Mouse (Mus musculus) heart, adult 18-20 months (tissue): ENCODE measurements around the gene Slc43a2. TPM values are rescaled to one million over a fixed set of nuclear protein-coding genes. Genes with fewer than 3 reads are reported as not detected.
"Not testable (repeated sequence)": the region's sequence is repeated elsewhere in the genome, so short reads cannot be mapped to it uniquely, and the experiment has no call there.

ENCODE experiments used
- DNase-seq, 2 experiments: peaks; one replicate each; pipeline ENCODE4 v3.0.0; 2021 to 2022; ENCODE audit warnings: mixed read lengths in 1 of 2
- total RNA-seq, 2 experiments: library from RNA; stranded (reverse); gene quantifications; 2 replicates each; pipeline ENCODE4 v1.2.3; 2021

The Slc43a2 gene
- total RNA-seq, 2 experiments from 2014 or later: 16.2 to 17.3 TPM

DNA sequence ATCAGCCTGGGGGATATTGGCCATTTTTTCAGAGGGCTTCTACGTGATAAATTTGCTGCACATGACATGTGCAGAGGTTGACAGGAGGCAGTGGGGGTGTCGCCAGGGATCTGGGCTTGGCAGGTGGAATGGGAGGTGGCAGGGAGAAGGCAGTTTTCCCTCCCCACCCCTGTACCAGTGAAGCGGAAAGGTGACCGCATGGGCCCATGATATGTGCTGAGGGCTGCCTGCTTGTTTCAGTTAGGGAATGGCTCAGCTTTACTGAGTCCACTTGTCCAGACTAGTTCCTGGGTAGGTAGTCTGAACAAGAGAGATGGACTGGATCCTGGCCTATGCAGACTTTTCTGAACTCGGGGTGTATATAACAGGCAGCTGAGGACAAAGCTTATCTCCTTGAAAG is 19.8 kb downstream of the Slc43a2 start:
- DNase-seq: peak in 1 of 2 experiments; percentile 33

- DNase-seq: peak; percentile 80 to 89
These were observed 20.5 kb downstream of the Slc43a2 start for GRCm38 (mm10) chr11:75551961-75552441.

DNA sequence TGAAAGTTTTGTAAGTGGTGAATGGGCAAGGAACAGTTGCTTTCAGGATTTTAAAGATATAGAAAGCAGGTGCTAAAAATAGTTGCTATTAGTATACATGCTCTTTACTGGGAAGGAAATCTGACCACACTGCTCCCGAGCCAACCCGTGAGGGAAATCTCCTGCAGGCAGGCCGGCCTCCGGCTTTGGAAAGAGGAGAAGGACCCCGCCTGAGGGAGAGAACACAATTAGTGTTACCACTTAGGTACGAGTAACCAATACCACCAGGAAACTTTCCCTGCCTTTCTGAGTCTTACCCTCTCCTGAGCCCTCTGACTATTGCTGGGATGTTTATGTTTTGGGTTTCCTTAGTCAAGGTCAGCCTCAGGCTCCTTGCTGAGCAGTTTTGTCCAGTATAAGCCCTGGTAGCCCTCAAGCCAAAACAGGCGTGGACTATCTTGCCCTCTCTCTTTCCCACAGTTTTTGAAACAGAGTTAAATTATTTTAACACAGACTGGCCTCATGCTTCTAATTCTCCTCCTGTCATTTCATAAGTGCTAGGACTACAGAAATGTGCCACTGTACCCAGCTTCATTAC is 21.5 kb downstream of the Slc43a2 start:
- DNase-seq: no peak

- DNase-seq: not testable (repeated sequence)
These were observed 24.5 kb downstream of the Slc43a2 start for GRCm38 (mm10) chr11:75556006-75556405.

GRCm38 (mm10) chr11:75557142-75557541 is 25.6 kb downstream of the Slc43a2 start:
- no peak for DNase-seq

DNA sequence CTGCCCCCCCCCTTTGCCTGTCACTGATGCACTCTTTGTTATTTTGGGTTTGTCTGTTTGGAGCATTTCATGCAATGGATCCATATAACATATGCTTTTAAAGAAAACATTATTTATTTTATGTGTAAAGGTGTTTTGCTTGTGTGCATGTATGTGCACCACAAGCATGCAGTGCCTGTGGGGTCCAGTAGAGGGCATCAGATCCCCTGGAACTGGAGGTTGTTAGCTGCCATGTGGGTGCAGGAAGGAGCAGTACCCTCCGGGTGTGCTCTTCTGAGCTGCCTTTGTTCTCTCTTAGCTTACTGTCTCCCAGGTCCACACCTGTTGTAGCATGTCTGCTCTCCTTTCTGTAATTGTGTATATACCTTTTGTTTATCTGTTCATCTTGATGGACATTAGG is 26.6 kb downstream of the Slc43a2 start:
- DNase-seq: no peak

GRCm38 (mm10) chr11:75559870-75560504 is 28.5 kb downstream of the Slc43a2 start:
- no peak for DNase-seq

DNA sequence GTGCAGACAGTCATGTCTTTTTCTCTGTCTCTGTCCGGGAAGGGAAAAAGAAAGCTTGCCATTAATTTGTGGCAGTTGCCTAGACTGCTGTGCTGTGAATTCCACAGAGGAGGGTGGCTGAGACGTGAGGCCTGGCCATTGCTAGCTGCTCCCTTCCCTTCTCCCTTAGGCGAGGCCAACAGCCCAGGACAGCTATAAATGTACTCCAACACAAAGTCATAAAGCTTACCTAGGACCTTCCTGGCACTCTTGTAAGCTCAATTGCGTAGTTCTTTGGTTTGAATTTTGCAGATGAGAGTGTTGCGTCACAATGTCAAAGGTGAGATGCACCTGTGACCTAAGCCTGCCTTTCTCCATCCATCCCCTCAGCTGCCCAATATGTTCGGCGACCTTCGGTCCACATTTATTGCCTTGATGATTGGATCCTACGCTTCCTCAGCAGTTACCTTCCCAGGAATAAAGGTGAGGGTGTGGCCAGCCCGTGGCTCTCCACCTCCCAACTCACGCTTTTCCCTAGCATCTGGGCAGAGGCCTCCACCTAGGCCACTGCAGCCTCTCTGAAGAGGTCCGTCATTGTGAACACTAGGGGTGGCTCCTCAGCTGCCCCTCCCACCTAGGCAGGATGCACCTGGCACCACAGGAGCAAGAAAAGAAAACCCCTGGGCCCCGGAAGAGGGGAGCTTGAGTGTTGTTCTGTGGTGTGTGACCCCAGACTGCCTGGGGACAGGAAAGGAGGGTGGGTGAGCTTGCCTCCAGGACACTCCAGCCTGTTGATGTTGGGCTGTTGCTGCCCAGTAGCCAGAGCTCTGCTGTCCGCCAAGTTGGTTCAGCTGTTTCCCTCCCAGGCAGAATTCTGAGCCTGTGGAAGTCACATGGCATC is 29.3 kb downstream of the Slc43a2 start:
- DNase-seq: no peak

DNA sequence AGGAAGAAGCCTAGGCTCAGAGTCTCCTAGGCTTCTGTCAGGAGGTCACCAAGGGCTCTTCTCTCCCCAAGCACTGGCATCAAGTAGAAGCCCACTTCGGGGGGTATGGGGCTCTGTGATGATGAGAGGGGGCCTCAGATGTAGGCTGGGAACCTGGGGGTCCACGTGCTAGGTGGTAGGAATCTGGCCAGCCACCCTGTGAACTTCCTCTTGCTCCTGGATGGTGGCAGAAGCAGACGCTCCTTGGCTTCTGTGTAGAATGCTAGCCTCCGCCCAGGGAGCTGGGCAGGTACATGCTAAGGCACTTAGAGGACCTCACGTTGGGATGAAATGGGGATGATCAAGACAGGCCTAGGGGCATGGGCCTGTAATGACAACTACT is 29.9 kb downstream of the Slc43a2 start:
- DNase-seq: no peak

- DNase-seq: no peak
These were observed 31.3 kb downstream of the Slc43a2 start for GRCm38 (mm10) chr11:75562840-75563239.

DNA sequence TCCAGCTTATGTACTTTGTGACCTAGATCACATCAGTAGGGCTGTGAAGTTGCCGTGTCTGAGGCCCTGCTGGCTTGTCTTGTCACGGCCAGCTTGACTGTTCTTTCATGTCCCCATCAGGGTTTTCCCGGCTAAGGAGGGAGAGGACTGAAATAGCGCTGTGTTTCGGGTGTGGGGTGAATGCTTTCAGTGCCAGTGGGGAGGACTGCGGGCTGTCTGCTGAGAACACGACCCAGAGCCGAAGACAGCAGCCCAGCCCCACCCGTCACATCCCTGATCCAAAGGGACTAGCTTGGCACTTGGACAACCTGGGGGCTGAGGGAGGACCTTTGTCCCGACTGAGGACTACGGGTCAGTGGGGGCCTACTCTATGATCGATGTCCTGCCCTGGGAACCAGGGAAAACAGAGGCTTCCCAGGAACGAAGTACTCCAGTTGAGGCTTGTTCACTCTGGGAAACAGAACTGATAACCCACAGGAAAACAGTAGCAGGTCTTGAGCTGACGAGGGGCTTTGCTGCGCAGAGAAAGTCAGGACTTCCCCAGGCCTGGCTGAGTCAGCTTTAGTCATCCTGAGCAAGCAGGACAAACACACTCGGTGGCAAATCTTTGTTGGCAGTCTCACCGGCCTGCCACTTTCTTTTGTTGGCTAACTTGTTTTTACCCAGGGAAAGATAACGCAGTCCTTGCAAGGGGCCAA is 32.5 kb downstream of the Slc43a2 start:
- DNase-seq: peak; percentile 76 to 79

- peak; percentile 84 to 90 for DNase-seq
These were observed 34.4 kb downstream of the Slc43a2 start for GRCm38 (mm10) chr11:75565849-75566248.

- peak; percentile 48 to 57 for DNase-seq
These were observed 35.0 kb downstream of the Slc43a2 start for GRCm38 (mm10) chr11:75566276-75567196.

DNA sequence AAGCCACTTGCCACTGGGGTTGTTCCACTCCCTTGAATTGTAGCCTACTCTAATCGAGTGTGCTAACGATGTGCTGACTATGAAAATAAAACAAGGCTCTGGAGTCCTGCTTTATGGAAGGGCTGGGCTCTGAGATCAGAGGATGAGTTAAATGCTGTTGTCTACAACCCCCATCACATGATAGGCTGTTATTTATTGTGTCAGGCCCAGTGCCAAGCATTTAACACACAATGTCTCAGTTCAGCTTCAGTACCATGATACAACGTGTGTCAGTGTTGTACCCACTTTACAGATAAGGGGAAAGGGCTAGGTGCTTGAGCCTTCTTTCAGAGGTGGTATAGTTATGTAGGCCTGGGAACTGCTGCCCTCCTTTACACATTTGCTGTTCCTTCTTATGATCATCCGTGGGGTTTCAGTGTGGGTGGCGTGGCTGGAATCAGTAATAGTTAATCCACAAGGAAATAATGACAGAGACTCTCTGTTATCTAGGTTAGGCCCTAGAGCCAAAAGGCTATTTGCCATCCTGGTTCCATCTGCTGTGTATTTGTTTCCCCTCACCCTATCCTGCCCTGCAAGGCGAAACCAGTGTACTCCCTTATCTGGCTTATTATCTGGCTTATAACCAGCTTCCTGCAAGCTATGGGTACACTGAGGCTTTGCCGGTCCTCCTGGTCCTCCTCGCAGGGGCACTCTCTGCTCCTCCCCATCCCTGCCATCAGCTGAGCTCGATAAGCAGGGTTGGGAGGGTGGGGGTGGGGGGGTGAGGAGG is 36.0 kb downstream of the Slc43a2 start:
- DNase-seq: no peak

GRCm38 (mm10) chr11:75568115-75568511 is 36.6 kb downstream of the Slc43a2 start:
- DNase-seq: no peak

- no peak for DNase-seq
These were observed 37.5 kb downstream of the Slc43a2 start for GRCm38 (mm10) chr11:75568962-75569361.

DNA sequence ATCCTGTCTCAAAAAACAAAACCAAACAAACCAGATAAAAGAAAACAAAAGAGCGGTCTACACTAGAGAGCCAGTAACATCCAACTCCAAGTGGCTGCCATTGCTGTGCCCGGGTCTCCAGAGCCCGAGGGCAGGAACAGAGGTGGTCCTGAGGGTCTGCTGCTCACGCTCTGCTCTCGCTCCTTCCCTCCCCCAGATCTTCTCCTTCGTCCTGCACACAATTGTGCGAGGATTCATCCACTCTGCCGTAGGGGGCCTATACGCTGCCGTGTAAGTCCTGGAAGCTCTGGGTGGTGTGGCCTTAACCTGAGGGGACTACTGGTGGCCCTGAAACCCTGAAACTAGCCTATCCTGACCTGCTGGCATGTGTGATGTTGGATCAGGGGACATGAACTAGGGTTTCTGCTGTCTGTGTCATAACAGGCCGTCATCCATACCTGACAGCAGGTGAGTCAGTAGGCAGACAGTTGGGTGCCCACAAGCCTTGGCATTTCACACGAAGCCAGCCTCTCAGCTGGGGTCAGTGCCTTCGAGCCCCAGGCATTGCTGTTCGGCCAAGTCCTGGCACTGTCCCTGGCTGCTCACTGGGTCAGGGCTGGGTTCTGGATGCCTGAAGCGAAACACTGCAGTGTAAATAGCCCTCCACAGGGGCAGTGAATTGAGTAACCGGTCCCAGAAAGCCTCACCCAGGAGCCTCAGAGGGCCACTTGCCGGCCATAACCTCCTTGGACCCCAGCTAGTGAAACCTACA is 39.1 kb downstream of the Slc43a2 start:
- DNase-seq: no peak

DNA sequence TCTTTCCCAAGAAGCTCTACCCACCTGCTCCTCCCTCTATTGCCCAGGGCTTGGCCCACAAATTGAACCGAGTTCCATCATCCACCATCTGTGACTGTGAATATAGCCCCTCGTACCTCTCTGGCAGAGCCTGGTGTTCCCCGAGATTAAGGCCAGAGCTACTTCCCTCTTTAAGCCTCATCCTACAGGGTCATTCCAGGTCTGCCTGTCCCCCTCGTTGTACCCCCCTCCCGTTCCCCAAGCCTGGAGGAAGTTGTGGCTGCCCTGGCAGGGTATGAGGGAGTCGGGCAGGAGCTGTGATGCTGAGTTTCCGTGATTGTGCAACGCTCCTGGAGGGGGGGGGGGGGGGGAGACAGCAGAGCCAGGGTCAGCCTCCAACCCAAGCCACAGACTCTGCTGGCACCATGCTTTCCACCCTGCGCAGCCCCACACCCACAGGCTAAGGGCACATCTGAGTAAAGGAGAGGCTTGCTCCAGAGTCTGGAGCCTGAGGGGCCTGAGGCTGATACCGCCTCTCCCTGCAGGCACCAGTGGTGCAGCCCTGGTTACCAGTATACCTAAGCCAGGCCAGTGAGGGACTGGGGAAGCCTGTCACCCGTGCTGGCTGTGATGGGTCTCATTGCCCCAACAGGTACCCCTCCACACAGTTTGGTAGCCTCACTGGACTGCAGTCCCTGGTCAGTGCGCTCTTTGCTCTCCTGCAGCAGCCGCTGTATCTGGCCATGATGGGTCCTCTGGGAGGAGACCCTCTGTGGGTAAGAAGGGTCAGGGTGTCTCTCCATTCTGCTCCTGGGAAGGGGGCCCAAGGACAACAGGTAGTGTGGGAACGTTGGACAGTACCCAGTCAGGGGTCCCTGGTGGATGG is 39.9 kb downstream of the Slc43a2 start:
- peak; percentile 54 to 81 for DNase-seq
